Mouse (Mus musculus): ENCODE data around the gene Hs3st2. TPM values are rescaled to one million over a fixed set of nuclear protein-coding genes. Genes with fewer than 3 reads are reported as not detected.

Hs3st2 gene
- total and polyA plus RNA-seq, 3 experiments, result not detected

DNA sequence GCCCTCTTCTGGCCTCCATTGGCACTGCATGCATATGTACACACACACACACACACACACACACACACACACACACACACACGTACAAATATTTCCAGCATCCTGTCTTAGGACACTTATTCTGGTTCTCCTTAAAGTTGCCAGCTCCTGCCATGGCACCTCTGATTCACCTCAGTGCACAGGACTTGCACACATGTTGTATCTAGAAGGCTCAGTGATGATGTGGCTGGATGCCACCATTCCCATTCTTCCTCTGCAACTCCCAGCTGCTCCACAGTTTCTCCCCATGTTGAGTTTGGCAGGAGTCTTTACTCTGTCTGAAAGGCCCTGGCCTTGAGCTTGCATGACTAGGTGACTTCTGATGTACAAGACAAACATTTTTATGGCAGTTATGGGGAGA, 65.1 kb downstream of the Hs3st2 start:
- Histone ChIP-seq H3K9ac (ENCODE audit: control insufficient read depth, low read depth, low read length, poor library complexity, severe bottlenecking) (no peak overlapping the region), H3K79me2 (ENCODE audit: control insufficient read depth, insufficient read depth, low read length, poor library complexity) (no peaks in the 10 kb centered on the region), H3K9me3 (replicated peaks; ENCODE audit: insufficient read depth, low read length) (no peaks in the 10 kb centered on the region), H3K36me3 (ENCODE audit: control insufficient read depth in 1 of 2, insufficient read depth in 2 of 2, low read length in 2 of 2) (no peaks in the 10 kb centered on the region), H3K4me1 (ENCODE audit: control insufficient read depth in 1 of 2, insufficient read depth in 2 of 2, low read length in 2 of 2) (no peaks in the 10 kb centered on the region), H3K4me3 (ENCODE audit: control insufficient read depth in 1 of 2, insufficient read depth in 1 of 2, low read depth in 2 of 2, low read length in 2 of 2) (no peak overlapping the region), H3K27me3 (ENCODE audit: control insufficient read depth in 1 of 2, insufficient read depth in 2 of 2, low read length in 2 of 2) (no peaks in the 10 kb centered on the region), H3K27ac (ENCODE audit: control insufficient read depth, low read depth, low read length) (no peak overlapping the region)
- no peak for DNase-seq (ENCODE audit: low read depth, low spot score)
- TF ChIP-seq POLR2AphosphoS2 (IDR thresholded peaks at IDR 0.05; ENCODE audit: low read length), result no peak
- TF ChIP-seq CHD2 (IDR thresholded peaks at IDR 0.05; ENCODE audit: low read length), result no peak
- no peak for TF ChIP-seq MAX (IDR thresholded peaks at IDR 0.05; ENCODE audit: low read length)
- TF ChIP-seq USF1 (IDR thresholded peaks at IDR 0.05; ENCODE audit: low read depth, low read length), result no peak
- TF ChIP-seq ZKSCAN1 (IDR thresholded peaks at IDR 0.05; ENCODE audit: low read depth, low read length), result no peak
- TF ChIP-seq MYB (IDR thresholded peaks at IDR 0.05; ENCODE audit: low read depth, low read length), result no peak
- no peak for TF ChIP-seq CHD1 (IDR thresholded peaks at IDR 0.05; ENCODE audit: low read depth, low read length)

DNA sequence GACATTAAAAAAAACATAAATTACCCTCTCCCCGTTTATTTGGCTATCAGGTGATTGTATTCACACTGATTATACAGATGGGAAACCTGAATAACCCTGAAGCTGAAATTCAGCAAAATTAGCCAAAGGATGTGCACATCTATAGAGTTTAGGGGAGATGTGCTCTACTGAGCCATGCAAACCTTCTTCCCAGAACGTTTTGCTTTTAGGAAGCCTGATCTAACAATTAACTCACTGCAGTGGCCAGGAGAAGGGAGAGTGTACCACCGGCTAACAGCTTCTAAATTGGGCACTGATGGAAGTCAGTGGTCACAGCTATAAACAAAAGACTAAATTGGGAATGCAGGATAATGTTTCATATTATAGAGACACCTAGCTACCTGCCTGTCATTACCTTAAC, 66.4 kb downstream of the Hs3st2 start:
- Histone ChIP-seq H3K79me2 (ENCODE audit: control insufficient read depth, insufficient read depth, low read length, poor library complexity) (no peaks in the 10 kb centered on the region), H3K4me3 (ENCODE audit: control insufficient read depth in 1 of 2, insufficient read depth in 1 of 2, low read depth in 2 of 2, low read length in 2 of 2) (no peak overlapping the region), H3K36me3 (ENCODE audit: control insufficient read depth in 1 of 2, insufficient read depth in 2 of 2, low read length in 2 of 2) (no peaks in the 10 kb centered on the region), H3K9me3 (replicated peaks; ENCODE audit: insufficient read depth, low read length) (no peaks in the 10 kb centered on the region), H3K27ac (ENCODE audit: control insufficient read depth, low read depth, low read length) (no peak overlapping the region), H3K9ac (ENCODE audit: control insufficient read depth, low read depth, low read length, poor library complexity, severe bottlenecking) (no peak overlapping the region), H3K4me1 (ENCODE audit: control insufficient read depth in 1 of 2, insufficient read depth in 2 of 2, low read length in 2 of 2) (no peaks in the 10 kb centered on the region), H3K27me3 (ENCODE audit: control insufficient read depth in 1 of 2, insufficient read depth in 2 of 2, low read length in 2 of 2) (no peaks in the 10 kb centered on the region)
- DNase-seq (ENCODE audit: low read depth, low spot score), result no peak
- no peak for TF ChIP-seq MYC (IDR thresholded peaks at IDR 0.05; ENCODE audit: low read depth, low read length)
- TF ChIP-seq EP300 (IDR thresholded peaks at IDR 0.05; ENCODE audit: low read depth in 1 of 2, low read length in 2 of 2), result no peak
- no peak for TF ChIP-seq POLR2A (IDR thresholded peaks at IDR 0.05; ENCODE audit: control insufficient read depth in 1 of 2, insufficient read depth in 1 of 2, low read depth in 1 of 2, low read length in 2 of 2, poor library complexity in 1 of 2)
- TF ChIP-seq MAX (IDR thresholded peaks at IDR 0.05; ENCODE audit: low read length), result no peak
- TF ChIP-seq ZMIZ1 (IDR thresholded peaks at IDR 0.05; ENCODE audit: low read depth, low read length), result no peak
- TF ChIP-seq POLR2AphosphoS5 (IDR thresholded peaks at IDR 0.05; ENCODE audit: borderline replicate concordance, low read depth, low read length), result no peak
- TF ChIP-seq SMC3 (IDR thresholded peaks at IDR 0.05; ENCODE audit: low read depth, low read length), result no peak
- TF ChIP-seq ZC3H11A (IDR thresholded peaks at IDR 0.05; ENCODE audit: low read depth, low read length), result no peak
- TF ChIP-seq GATA1 (IDR thresholded peaks at IDR 0.05; ENCODE audit: low read depth, low read length), result no peak
- TF ChIP-seq ELF1 (IDR thresholded peaks at IDR 0.05; ENCODE audit: low read depth, low read length), result no peak

DNA sequence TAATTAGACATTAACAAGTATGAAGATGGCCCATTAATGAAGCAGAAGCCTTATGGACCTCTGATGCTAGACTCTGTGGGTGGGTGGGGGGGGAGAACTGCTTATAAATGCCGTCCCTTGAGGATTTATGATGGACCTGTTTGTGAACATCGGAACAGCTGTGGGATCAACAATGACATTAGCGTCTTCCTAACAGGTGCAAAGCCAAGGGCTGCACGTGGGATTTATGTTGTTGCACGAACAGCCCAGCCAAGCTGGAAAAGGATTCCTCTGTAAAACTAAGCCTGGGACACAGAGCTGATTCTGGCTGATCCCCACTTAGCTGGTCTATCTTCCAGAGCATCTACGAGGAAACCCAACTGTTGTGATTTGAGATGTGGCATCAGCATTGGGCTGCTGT, 69.0 kb downstream of the Hs3st2 start:
- TF ChIP-seq JUND (IDR thresholded peaks at IDR 0.05; ENCODE audit: low read depth, low read length) (no peak), ETS1 (IDR thresholded peaks at IDR 0.05; ENCODE audit: low read depth, low read length) (no peak), CHD1 (IDR thresholded peaks at IDR 0.05; ENCODE audit: low read depth, low read length) (no peak), GABPA (IDR thresholded peaks at IDR 0.05; ENCODE audit: low read depth, low read length) (no peak), POLR2AphosphoS5 (IDR thresholded peaks at IDR 0.05; ENCODE audit: borderline replicate concordance, low read depth, low read length) (no peak), ZKSCAN1 (IDR thresholded peaks at IDR 0.05; ENCODE audit: low read depth, low read length) (no peak), HCFC1 (IDR thresholded peaks at IDR 0.05; ENCODE audit: low read depth, low read length) (no peak), TCF12 (IDR thresholded peaks at IDR 0.05; ENCODE audit: low read depth, low read length) (no peak), SMC3 (IDR thresholded peaks at IDR 0.05; ENCODE audit: low read depth, low read length) (no peak), TBP (IDR thresholded peaks at IDR 0.05; ENCODE audit: low read depth, low read length) (no peak), MAX (IDR thresholded peaks at IDR 0.05; ENCODE audit: low read length) (no peak), ELF1 (IDR thresholded peaks at IDR 0.05; ENCODE audit: low read depth, low read length) (no peak), E2F4 (IDR thresholded peaks at IDR 0.05; ENCODE audit: borderline replicate concordance, low read depth, low read length) (no peak), GATA1 (IDR thresholded peaks at IDR 0.05; ENCODE audit: low read depth, low read length) (no peak), POLR2AphosphoS2 (IDR thresholded peaks at IDR 0.05; ENCODE audit: low read length) (no peak), MEF2A (IDR thresholded peaks at IDR 0.05; ENCODE audit: extremely low read depth, insufficient replicate concordance, low read depth, low read length, poor library complexity, severe bottlenecking) (no peak)
- no peaks in the 10 kb centered on the region for H3K9me3 ChIP-seq (replicated peaks; ENCODE audit: insufficient read depth, low read length)
- no peak for DNase-seq (ENCODE audit: low read depth, low spot score)
- no peak overlapping the region for H3K4me3 ChIP-seq (ENCODE audit: control insufficient read depth in 1 of 2, insufficient read depth in 1 of 2, low read depth in 2 of 2, low read length in 2 of 2)
- H3K27ac ChIP-seq (ENCODE audit: control insufficient read depth, low read depth, low read length), result no peak overlapping the region
- H3K79me2 ChIP-seq (ENCODE audit: control insufficient read depth, insufficient read depth, low read length, poor library complexity), result no peaks in the 10 kb centered on the region
- H3K27me3 ChIP-seq (ENCODE audit: control insufficient read depth in 1 of 2, insufficient read depth in 2 of 2, low read length in 2 of 2), result no peaks in the 10 kb centered on the region
- no peaks in the 10 kb centered on the region for H3K36me3 ChIP-seq (ENCODE audit: control insufficient read depth in 1 of 2, insufficient read depth in 2 of 2, low read length in 2 of 2)
- no peak overlapping the region for H3K9ac ChIP-seq (ENCODE audit: control insufficient read depth, low read depth, low read length, poor library complexity, severe bottlenecking)
- H3K4me1 ChIP-seq (ENCODE audit: control insufficient read depth in 1 of 2, insufficient read depth in 2 of 2, low read length in 2 of 2), result no peaks in the 10 kb centered on the region
